Mouse (Mus musculus) kidney, adult 10 weeks (tissue): ENCODE results near the gene Rgs6. TPM values are rescaled to one million over a fixed set of nuclear protein-coding genes. Genes with fewer than 3 reads are reported as not detected.

Experiments
- polyA plus RNA-seq: library from polyadenylated mRNA; stranded (reverse); fragments of 350-450 nt; fragmentation: Illumina TruSeq; extraction: RNeasy Lipid Tissue Mini Kit (QIAGEN cat#74804); gene quantifications from one replicate; pipeline ENCODE4 v1.2.3, GENCODE M21; 2014; ENCODE audit warnings: low read depth, low replicate concordance

Rgs6 gene
- polyA plus RNA-seq, result 10.9 TPM

DNA sequence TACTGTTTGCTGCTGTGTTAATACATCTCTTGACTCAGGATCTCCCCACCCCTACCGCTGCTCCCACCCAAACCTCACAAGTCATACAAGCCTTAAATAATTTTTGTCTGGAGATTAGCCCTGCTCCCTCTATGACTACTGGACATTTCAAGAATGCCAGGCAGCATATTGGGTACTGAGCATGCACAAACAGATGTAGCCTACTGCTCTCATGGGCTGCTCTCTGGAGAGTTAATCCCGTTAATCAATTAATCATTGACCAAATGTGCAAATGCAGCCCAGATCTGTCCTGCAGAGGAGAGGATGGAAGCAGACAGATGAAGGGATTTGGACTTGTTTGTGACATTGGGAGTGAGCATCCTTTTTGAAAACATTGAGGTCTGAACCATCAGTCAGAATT lies at the start of gene Rgs6:
Gene Rgs6 (plus strand): TSS at position 276 of the 400 bp plus-strand sequence.

